Mouse (Mus musculus) midbrain, embryonic 14.5 days (tissue): ENCODE data around the gene Dnajc7. TPM values are rescaled to one million over a fixed set of nuclear protein-coding genes. Genes with fewer than 3 reads are reported as not detected.
"Not testable (repeated sequence)": the region's sequence is repeated elsewhere in the genome, so short reads cannot be mapped to it uniquely, and the experiment has no call there.

Experiments
- ATAC-seq: fragments of 200-750 bp; cut with Nextera tagmentation; 2 replicates; pipeline ENCODE4 v1.8.0; 2017; ENCODE audit warnings: moderate number of reproducible peaks, moderate library complexity; ENCODE audit not compliant: low FRiP score, low TSS enrichment
- DNase-seq: peaks from one replicate; pipeline ENCODE4 v3.0.0-alpha.2; 2015
- H3K27ac ChIP-seq: fragments of 300-500 bp; sonication (generic); replicated peaks from 2 replicates; pipeline ENCODE4 v1.5.1; 2014; ENCODE audit warnings: mild to moderate bottlenecking, low read depth, low read length, moderate library complexity
- H3K27me3 ChIP-seq: fragments of 300-500 bp; sonication (generic); 2 replicates; pipeline ENCODE4 v1.6.1; 2014; ENCODE audit warnings: low read length, control low read depth, mixed read lengths; ENCODE audit not compliant: control insufficient read depth, insufficient read depth
- H3K36me3 ChIP-seq: fragments of 300-500 bp; sonication (generic); 2 replicates; pipeline ENCODE4 v1.6.1; 2014; ENCODE audit warnings: low read length, control low read depth; ENCODE audit not compliant: control insufficient read depth, insufficient read depth
- H3K4me1 ChIP-seq: fragments of 300-500 bp; sonication (generic); 2 replicates; pipeline ENCODE4 v1.6.1; 2014; ENCODE audit warnings: mild to moderate bottlenecking, antibody characterized with exemption, low read length, control low read depth; ENCODE audit not compliant: control insufficient read depth, insufficient read depth
- H3K4me2 ChIP-seq: fragments of 300-500 bp; sonication (generic); 2 replicates; pipeline ENCODE4 v1.6.1; 2014; ENCODE audit warnings: mild to moderate bottlenecking, low read length, moderate library complexity
- H3K4me3 ChIP-seq: fragments of 300-500 bp; sonication (generic); replicated peaks from 2 replicates; pipeline ENCODE4 v1.5.1; 2014; ENCODE audit warnings: low read depth, low read length
- H3K9ac ChIP-seq: fragments of 300-500 bp; sonication (generic); replicated peaks from 2 replicates; pipeline ENCODE4 v1.6.1; 2014; ENCODE audit warnings: mild to moderate bottlenecking, low read length, moderate library complexity
- H3K9me3 ChIP-seq: fragments of 300-500 bp; sonication (generic); 2 replicates; pipeline ENCODE4 v1.6.1; 2016; ENCODE audit warnings: low read length, control low read depth, mixed read lengths; ENCODE audit not compliant: control insufficient read depth
- WGBS: fragments of 180-500 bp; shearing (Covaris S2); extraction: QIAGEN DNeasy Blood & Tissue Kit; methylation state at CpG from one replicate; pipeline ENCODE4 v1.1.7; 2014; 5-methylcytosine and 5-hydroxymethylcytosine counted together
- polyA plus RNA-seq: library from polyadenylated mRNA; unstranded; fragments of >200 nt; fragmentation: Nextera tagmentation; extraction: Ambion mirVana; gene quantifications from 2 replicates; pipeline ENCODE4 v1.2.1, GENCODE M21; 2014

The Dnajc7 gene
- polyA plus RNA-seq = 93.7 and 108 TPM in 2 replicates

- Histone ChIP-seq H3K27me3 (no peaks in the 10 kb centered on the region), H3K36me3 (peaks cover 3% of the 10 kb centered on the region), H3K9ac (peak within 1 kb of the TSS; percentile 91), H3K4me3 (peak within 1 kb of the TSS; percentile 90), H3K4me1 (peaks cover 29% of the 10 kb centered on the region), H3K9me3 (no peaks in the 10 kb centered on the region), H3K4me2 (peak within 1 kb of the TSS; percentile 83), H3K27ac (peak within 1 kb of the TSS; percentile 95)
- ATAC-seq = no peak
- WGBS = under 1% methylated on average over 11 of the region's 11 CpGs
- no peak for DNase-seq
Measured at GRCm38 (mm10) chr11:100619982-100620381, at the start of gene Dnajc7. Gene Dnajc7 (minus strand): TSS chr11:100620168.

- no peak overlapping the region for H3K4me2 ChIP-seq
- H3K4me1 ChIP-seq = peaks cover 3% of the 10 kb centered on the region; the same call in 1 of the 2 replicates
- DNase-seq (no peak), ATAC-seq (no peak)
- no peaks in the 10 kb centered on the region for H3K36me3 ChIP-seq
- no peak overlapping the region for H3K4me3 ChIP-seq
- 78% methylated on average over 10 of the region's 10 CpGs for WGBS
- no peaks in the 10 kb centered on the region for H3K27me3 ChIP-seq
- H3K27ac ChIP-seq = no peak overlapping the region
- no peak overlapping the region for H3K9ac ChIP-seq
- no peaks in the 10 kb centered on the region for H3K9me3 ChIP-seq
Measured at GRCm38 (mm10) chr11:100659806-100660205, 39.8 kb upstream of the Dnajc7 start.

- no peak overlapping the region for H3K4me3 ChIP-seq
- no peak overlapping the region for H3K27ac ChIP-seq
- no peak overlapping the region for H3K9ac ChIP-seq
- DNase-seq (peak; percentile 30), ATAC-seq (no peak)
- H3K9me3 ChIP-seq = no peaks in the 10 kb centered on the region
- no peak overlapping the region for H3K4me2 ChIP-seq
- H3K4me1 ChIP-seq = peaks cover 3% of the 10 kb centered on the region; the same call in 1 of the 2 replicates
- no peaks in the 10 kb centered on the region for H3K36me3 ChIP-seq
- no peaks in the 10 kb centered on the region; the same call in 1 of the 2 replicates for H3K27me3 ChIP-seq
- 10% methylated on average over 6 of the region's 6 CpGs for WGBS
Measured at GRCm38 (mm10) chr11:100656458-100656857, 36.5 kb upstream of the Dnajc7 start.

GRCm38 (mm10) chr11:100655589-100655988 is 35.6 kb upstream of the Dnajc7 start:
- H3K4me2 ChIP-seq, H3K4me1 ChIP-seq, H3K4me3 ChIP-seq, H3K27me3 ChIP-seq, ATAC-seq, H3K9ac ChIP-seq, H3K27ac ChIP-seq, DNase-seq, H3K9me3 ChIP-seq, H3K36me3 ChIP-seq: not testable (repeated sequence)
- WGBS = 44% methylated on average over 2 of the region's 3 CpGs

GRCm38 (mm10) chr11:100651748-100652147 is 31.8 kb upstream of the Dnajc7 start:
- ATAC-seq (no peak), DNase-seq (no peak)
- Histone ChIP-seq H3K9me3 (no peaks in the 10 kb centered on the region), H3K9ac (no peak overlapping the region), H3K27me3 (peaks cover 3% of the 10 kb centered on the region; the same call in 1 of the 2 replicates), H3K36me3 (no peaks in the 10 kb centered on the region), H3K4me1 (peaks cover 3% of the 10 kb centered on the region; the same call in 1 of the 2 replicates), H3K4me3 (no peak overlapping the region), H3K27ac (no peak overlapping the region), H3K4me2 (no peak overlapping the region)
- 17% methylated on average over 3 of the region's 3 CpGs for WGBS

- Histone ChIP-seq H3K9me3 (no peaks in the 10 kb centered on the region), H3K4me2 (no peak overlapping the region), H3K4me1 (no peaks in the 10 kb centered on the region), H3K27me3 (peaks cover 3% of the 10 kb centered on the region; the same call in 1 of the 2 replicates), H3K4me3 (no peak overlapping the region), H3K36me3 (no peaks in the 10 kb centered on the region), H3K9ac (no peak overlapping the region), H3K27ac (no peak overlapping the region)
- 20% methylated on average over 8 of the region's 8 CpGs for WGBS
- DNase-seq = no peak
- no peak for ATAC-seq
Measured at GRCm38 (mm10) chr11:100651205-100651604, 31.2 kb upstream of the Dnajc7 start.

GRCm38 (mm10) chr11:100648405-100648804 is 28.4 kb upstream of the Dnajc7 start:
- DNase-seq (no peak), ATAC-seq (no peak)
- no peak overlapping the region for H3K27ac ChIP-seq
- no peak overlapping the region for H3K9ac ChIP-seq
- H3K4me1 ChIP-seq = no peaks in the 10 kb centered on the region
- 87% methylated on average over 8 of the region's 8 CpGs for WGBS
- H3K9me3 ChIP-seq = no peaks in the 10 kb centered on the region
- no peak overlapping the region for H3K4me2 ChIP-seq
- H3K36me3 ChIP-seq = no peaks in the 10 kb centered on the region
- H3K27me3 ChIP-seq = peaks cover 3% of the 10 kb centered on the region; the same call in 1 of the 2 replicates
- H3K4me3 ChIP-seq = no peak overlapping the region

GRCm38 (mm10) chr11:100646265-100646664 is 26.3 kb upstream of the Dnajc7 start:
- Histone ChIP-seq H3K36me3 (no peaks in the 10 kb centered on the region), H3K27ac (no peak overlapping the region), H3K4me1 (no peaks in the 10 kb centered on the region), H3K4me3 (no peak overlapping the region), H3K9me3 (no peaks in the 10 kb centered on the region), H3K9ac (no peak overlapping the region), H3K4me2 (no peak overlapping the region), H3K27me3 (peaks cover 3% of the 10 kb centered on the region; the same call in 1 of the 2 replicates)
- 18% methylated on average over 1 of the region's 1 CpGs for WGBS
- ATAC-seq (no peak), DNase-seq (peak; percentile 58)
